Mouse (Mus musculus) liver, embryonic 14.5 days (tissue): ENCODE measurements around the gene Fcgbp. TPM values are rescaled to one million over a fixed set of nuclear protein-coding genes. Genes with fewer than 3 reads are reported as not detected.
A peak's percentile ranks its signal among the peaks of the same experiment; 100 is the strongest.
"Not testable (repeated sequence)": the region's sequence is repeated elsewhere in the genome, so short reads cannot be mapped to it uniquely, and the experiment has no call there.

Experiments used
- ATAC-seq: fragments of 200-750 bp; cut with Nextera tagmentation; 2 replicates; pipeline ENCODE4 v1.8.0; 2017; ENCODE audit warnings: moderate number of reproducible peaks, mild to moderate bottlenecking, moderate library complexity; ENCODE audit not compliant: insufficient read depth
- DNase-seq, 3 experiments: peaks; one replicate each; pipeline ENCODE4 v3.0.0-alpha.2; 2012 to 2013; ENCODE audit warnings: low read depth in 3 of 3, low spot score in 3 of 3
- H3K27ac ChIP-seq: fragments of 300-500 bp; sonication (generic); 2 replicates; pipeline ENCODE4 v1.5.1; 2014; ENCODE audit warnings: moderate library complexity, mild to moderate bottlenecking, control low read depth, inconsistent platforms
- H3K27me3 ChIP-seq: fragments of 300-500 bp; sonication (generic); 2 replicates; pipeline ENCODE4 v1.6.1; 2014; ENCODE audit warnings: mild to moderate bottlenecking, low read length, moderate library complexity; ENCODE audit not compliant: control insufficient read depth, insufficient read depth
- H3K36me3 ChIP-seq: fragments of 300-500 bp; sonication (generic); replicated peaks from 2 replicates; pipeline ENCODE4 v1.6.1; 2014; ENCODE audit warnings: low read depth; ENCODE audit not compliant: control insufficient read depth, insufficient read depth
- H3K4me1 ChIP-seq, 2 experiments: fragments of 200-500 bp in 1 of 2; fragments of 300-500 bp in 1 of 2; sonication (generic) in 1 of 2; replicated peaks; 2 replicates each; pipeline ENCODE4 v1.6.1; 2012 to 2014; ENCODE audit warnings: antibody characterized with exemption in 1 of 2, inconsistent platforms in 1 of 2, low read length in 1 of 2; ENCODE audit not compliant: control insufficient read depth in 2 of 2, insufficient read depth in 2 of 2
- H3K4me2 ChIP-seq: fragments of 300-500 bp; sonication (generic); 2 replicates; pipeline ENCODE4 v1.6.1; 2014; ENCODE audit warnings: low read depth, mild to moderate bottlenecking, control low read depth, moderate library complexity
- H3K4me3 ChIP-seq, 2 experiments: fragments of 200-500 bp in 1 of 2; fragments of 300-500 bp in 1 of 2; sonication (generic) in 1 of 2; 2 replicates each; pipeline ENCODE4 v1.5.1; 2012 to 2014; ENCODE audit warnings: low read depth in 2 of 2, low read length in 2 of 2, mild to moderate bottlenecking in 2 of 2, control low read depth in 1 of 2, inconsistent platforms in 1 of 2, moderate library complexity in 1 of 2; ENCODE audit not compliant: insufficient read depth in 1 of 2
- H3K9ac ChIP-seq: fragments of 300-500 bp; sonication (generic); replicated peaks from 2 replicates; pipeline ENCODE4 v1.6.1; 2014; ENCODE audit warnings: mild to moderate bottlenecking, control low read depth, moderate library complexity
- H3K9me3 ChIP-seq: fragments of 300-500 bp; sonication (generic); 2 replicates; pipeline ENCODE4 v1.6.1; 2016; ENCODE audit warnings: low read length, mixed read lengths; ENCODE audit not compliant: control insufficient read depth
- CTCF ChIP-seq: IDR thresholded peaks from 2 replicates; pipeline ENCODE4 v1.5.1; 2016; ENCODE audit warnings: antibody characterized with exemption, low read depth, control low read depth
- EP300 ChIP-seq: IDR thresholded peaks from 2 replicates; pipeline ENCODE4 v1.6.1; 2016; ENCODE audit warnings: antibody characterized with exemption, low read depth
- WGBS: fragments of 180-500 bp; shearing (Covaris S2); extraction: QIAGEN DNeasy Blood & Tissue Kit; methylation state at CpG from one replicate; pipeline ENCODE4 v1.1.7; 2014; ENCODE audit not compliant: insufficient replicate concordance; 5-methylcytosine and 5-hydroxymethylcytosine counted together
- polyA plus RNA-seq, 2 experiments: library from polyadenylated mRNA; depleted of rRNA in 1 of 2; stranded (reverse) in 1 of 2; unstranded in 1 of 2; fragments of >200 nt; fragmentation: Nextera tagmentation in 1 of 2; extraction: Ambion mirVana in 1 of 2; gene quantifications; 2 replicates each; pipeline versions ENCODE4 v1.2.1 to v1.2.3; 2012 to 2014

Fcgbp gene
- polyA plus RNA-seq, 2 experiments: not detected

DNA sequence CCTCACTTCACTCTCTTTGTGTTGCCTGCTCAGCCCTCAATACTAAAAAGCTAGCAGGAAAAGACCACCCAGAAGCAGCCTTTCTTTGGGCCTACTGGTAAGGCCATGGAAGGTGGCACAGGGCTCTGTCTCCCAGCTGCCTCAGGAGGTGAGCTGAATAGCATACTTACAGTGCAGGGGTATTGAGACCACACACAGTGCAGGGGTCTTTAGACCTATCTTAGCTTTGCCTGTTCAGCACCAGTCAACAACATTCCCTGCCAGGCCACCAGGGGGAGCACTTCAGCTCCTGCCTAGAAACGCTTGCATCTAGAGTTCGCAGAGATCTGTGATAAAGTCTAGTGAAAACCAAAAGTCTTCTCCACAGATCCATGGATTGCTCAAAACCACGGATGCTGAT is 77.2 kb downstream of the Fcgbp start:
- H3K27me3 ChIP-seq: no peaks in the 10 kb centered on the region
- WGBS: 13% methylated on average over 3 of the region's 3 CpGs
- H3K36me3 ChIP-seq: no peaks in the 10 kb centered on the region
- no peak for TF ChIP-seq EP300
- TF ChIP-seq CTCF: peak; percentile 88
- H3K4me1 ChIP-seq: no peaks in the 10 kb centered on the region
- no peak overlapping the region for H3K4me2 ChIP-seq
- DNase-seq: no peak
- H3K9ac ChIP-seq: no peak overlapping the region
- no peak overlapping the region for H3K4me3 ChIP-seq
- H3K27ac ChIP-seq: no peak overlapping the region
- no peak for ATAC-seq
- H3K9me3 ChIP-seq: no peaks in the 10 kb centered on the region

DNA sequence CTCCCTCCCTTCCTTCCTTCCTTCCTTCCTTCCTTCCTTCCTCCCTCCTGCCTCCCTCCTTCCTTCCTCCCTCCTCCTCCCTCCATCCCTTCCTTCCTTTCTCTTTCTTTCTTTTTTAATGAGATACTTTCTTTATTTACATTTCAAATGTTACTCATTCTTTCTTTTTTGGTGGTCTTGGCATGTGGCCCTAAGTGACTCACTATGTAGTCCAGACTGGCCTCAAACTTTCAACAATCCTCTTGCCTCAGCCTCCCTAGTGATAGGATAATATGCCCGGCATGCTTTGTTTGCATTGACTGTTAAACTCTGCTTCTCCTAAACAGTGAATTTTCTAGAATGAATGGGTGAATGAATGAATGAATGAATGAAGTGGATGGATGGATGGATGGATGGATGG is 78.8 kb downstream of the Fcgbp start:
- Histone ChIP-seq H3K27ac (no peak overlapping the region), H3K27me3 (no peaks in the 10 kb centered on the region), H3K9me3 (no peaks in the 10 kb centered on the region), H3K4me3 (no peak overlapping the region), H3K4me2 (no peak overlapping the region), H3K9ac (no peak overlapping the region), H3K36me3 (no peaks in the 10 kb centered on the region), H3K4me1 (no peaks in the 10 kb centered on the region)
- ATAC-seq: no peak
- TF ChIP-seq CTCF: no peak
- TF ChIP-seq EP300: no peak
- 64% methylated on average over 1 of the region's 1 CpGs for WGBS
- DNase-seq: no peak

DNA sequence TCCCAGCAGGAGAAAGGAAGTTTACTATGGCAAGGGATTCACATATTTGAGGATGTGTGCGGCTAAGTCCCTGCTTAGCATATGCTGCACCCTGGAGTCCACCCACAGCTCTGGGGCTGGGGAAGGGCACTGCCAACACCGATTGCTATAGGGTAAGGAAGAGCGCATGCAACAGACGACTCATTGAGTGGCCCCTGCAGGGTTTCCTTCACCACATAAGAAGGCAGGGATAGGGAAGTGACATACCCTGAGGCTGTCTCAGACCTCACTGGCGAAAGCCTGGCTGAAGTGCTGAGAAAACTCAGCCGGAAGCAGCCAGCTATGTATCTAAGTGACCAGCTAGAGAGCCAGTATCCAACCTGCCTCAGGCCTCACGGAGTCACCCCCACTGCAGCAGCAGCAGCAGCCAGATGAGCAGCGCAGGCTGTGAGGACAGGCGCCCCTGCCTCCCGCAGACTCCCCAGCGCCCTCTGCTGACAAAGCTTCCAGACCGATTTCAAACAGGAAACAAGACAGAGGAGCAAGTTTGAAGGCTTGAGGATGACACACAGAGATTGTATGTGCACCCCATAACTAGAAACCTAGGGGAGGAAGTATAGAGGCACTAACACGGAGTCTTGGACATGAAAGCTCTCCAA is 80.7 kb downstream of the Fcgbp start:
- Histone ChIP-seq H3K9me3 (no peaks in the 10 kb centered on the region), H3K27me3 (no peaks in the 10 kb centered on the region), H3K36me3 (no peaks in the 10 kb centered on the region), H3K4me2 (no peak overlapping the region), H3K4me3 (no peak overlapping the region), H3K4me1 (no peaks in the 10 kb centered on the region), H3K9ac (no peak overlapping the region), H3K27ac (no peak overlapping the region)
- ATAC-seq (no peak), DNase-seq (no peak)
- WGBS: 10% methylated on average over 13 of the region's 13 CpGs
- no peak for TF ChIP-seq EP300
- TF ChIP-seq CTCF: peak; percentile 68

DNA sequence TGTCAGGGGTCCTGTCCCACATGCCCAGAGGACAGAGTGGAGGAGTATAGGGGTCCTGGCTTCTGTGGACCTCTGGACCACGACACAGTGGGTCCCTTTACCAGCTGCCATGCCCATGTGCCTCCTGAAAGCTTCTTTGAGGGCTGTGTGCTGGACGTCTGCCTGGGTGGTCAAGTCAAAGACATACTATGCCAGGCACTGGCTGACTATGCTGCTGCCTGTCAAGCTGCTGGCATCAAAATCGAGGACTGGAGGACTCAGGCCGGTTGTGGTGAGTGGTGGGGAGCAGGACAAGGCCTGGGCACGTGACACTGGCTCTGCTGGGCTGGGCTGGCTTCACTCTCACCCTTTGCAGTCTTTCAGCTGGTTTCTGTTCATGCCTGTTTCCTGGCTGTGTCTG is 82.6 kb downstream of the Fcgbp start:
- not testable (repeated sequence) for H3K4me2 ChIP-seq, H3K9me3 ChIP-seq, H3K27me3 ChIP-seq, H3K36me3 ChIP-seq, H3K4me3 ChIP-seq, DNase-seq, H3K27ac ChIP-seq, H3K9ac ChIP-seq, ATAC-seq, H3K4me1 ChIP-seq
- 25% methylated on average over 5 of the region's 5 CpGs for WGBS

DNA sequence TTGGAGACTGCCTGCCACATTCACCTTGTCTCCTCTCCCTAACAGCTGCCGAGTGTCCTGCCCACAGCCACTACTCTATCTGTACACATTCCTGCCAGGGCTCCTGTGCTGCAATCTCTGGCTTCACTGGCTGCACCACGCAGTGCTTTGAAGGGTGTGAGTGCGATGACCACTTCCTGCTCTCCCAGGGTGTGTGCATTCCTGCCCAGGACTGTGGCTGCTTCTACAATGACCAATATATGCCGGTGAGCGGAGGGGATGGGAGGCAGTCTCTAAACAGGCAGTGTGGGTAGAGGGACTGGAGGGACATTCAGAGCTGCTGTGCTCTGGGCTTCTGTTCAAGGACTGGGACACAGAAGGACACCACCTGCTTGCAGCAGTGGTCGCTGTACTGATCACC is 88.3 kb downstream of the Fcgbp start:
- H3K9me3 ChIP-seq: no peaks in the 10 kb centered on the region
- no peak for TF ChIP-seq EP300
- no peak for TF ChIP-seq CTCF
- H3K27ac ChIP-seq: no peak overlapping the region
- ATAC-seq (no peak), DNase-seq (no peak)
- WGBS: 29% methylated on average over 6 of the region's 6 CpGs
- H3K4me1 ChIP-seq: no peaks in the 10 kb centered on the region
- H3K4me2 ChIP-seq: no peak overlapping the region
- no peak overlapping the region for H3K4me3 ChIP-seq
- H3K36me3 ChIP-seq: no peaks in the 10 kb centered on the region
- no peak overlapping the region for H3K9ac ChIP-seq
- no peaks in the 10 kb centered on the region for H3K27me3 ChIP-seq
